Mouse (Mus musculus) embryo, embryonic 9.5 days (tissue): ENCODE data around the gene Kif26a.
A peak's percentile ranks its signal among the peaks of the same experiment; 100 is the strongest.

Experiments
- DNase-seq: peaks from one replicate; pipeline ENCODE4 v3.0.0-alpha.2; 2017; ENCODE audit errors: extremely low spot score

Kif26a gene

DNA sequence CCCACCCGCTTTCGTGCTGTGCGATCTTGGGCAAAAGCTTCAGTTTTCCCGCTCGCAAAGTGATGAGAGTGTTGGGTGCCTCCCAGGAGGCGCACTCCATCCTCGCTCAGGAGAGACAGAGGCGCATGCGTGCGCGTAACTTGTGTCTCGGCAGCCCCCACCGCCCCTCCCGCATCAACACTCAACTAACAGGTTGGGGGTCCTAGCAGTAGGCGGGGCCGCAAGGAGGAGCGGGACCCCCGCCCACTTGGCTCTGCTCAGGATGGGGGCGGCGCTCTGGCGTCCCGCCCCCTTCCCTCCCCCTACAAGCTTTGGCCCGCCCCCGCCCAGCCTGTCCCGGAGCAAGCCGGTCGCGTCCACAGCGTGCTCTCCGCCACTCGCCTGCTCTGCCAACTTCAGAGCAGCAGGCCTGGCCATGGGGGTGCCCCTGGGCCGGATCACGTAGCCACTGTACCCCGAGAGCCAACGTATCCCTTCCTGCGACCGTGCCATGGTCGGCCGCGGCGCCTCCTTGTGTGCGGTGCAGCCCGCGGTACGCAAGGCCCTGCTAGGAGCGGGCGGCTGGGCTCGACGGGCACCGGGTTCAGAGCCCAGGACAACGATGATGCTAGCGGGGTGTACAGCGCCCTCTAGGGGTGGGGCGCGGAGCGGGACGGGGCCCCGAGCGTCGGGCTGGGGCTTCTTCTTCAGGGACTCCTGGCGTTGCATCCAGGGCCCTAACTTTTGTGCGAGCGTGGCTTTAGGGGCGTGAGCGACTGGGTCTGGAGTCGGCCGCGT is at the start of gene Kif26a:
Kif26a (plus strand) TSS at position 334 of the 777 bp plus-strand sequence.
- DNase-seq: peak; percentile 87

- no peak for DNase-seq
These were observed 49.3 kb upstream of the Kif26a start for GRCm38 (mm10) chr12:112096733-112097117.

GRCm38 (mm10) chr12:112100106-112100505 is 45.9 kb upstream of the Kif26a start:
- DNase-seq: no peak

GRCm38 (mm10) chr12:112101045-112101444 is 45.0 kb upstream of the Kif26a start:
- no peak for DNase-seq

GRCm38 (mm10) chr12:112103179-112103578 is 42.8 kb upstream of the Kif26a start:
- no peak for DNase-seq

- DNase-seq: no peak
These were observed 41.1 kb upstream of the Kif26a start for GRCm38 (mm10) chr12:112104890-112105289.

GRCm38 (mm10) chr12:112106541-112106971 is 39.5 kb upstream of the Kif26a start, which contains the start of gene Aspg:
Aspg (plus strand) TSS chr12:112106679.
- DNase-seq: peak; percentile 64

GRCm38 (mm10) chr12:112107685-112108084 is 38.3 kb upstream of the Kif26a start:
- DNase-seq: no peak

DNA sequence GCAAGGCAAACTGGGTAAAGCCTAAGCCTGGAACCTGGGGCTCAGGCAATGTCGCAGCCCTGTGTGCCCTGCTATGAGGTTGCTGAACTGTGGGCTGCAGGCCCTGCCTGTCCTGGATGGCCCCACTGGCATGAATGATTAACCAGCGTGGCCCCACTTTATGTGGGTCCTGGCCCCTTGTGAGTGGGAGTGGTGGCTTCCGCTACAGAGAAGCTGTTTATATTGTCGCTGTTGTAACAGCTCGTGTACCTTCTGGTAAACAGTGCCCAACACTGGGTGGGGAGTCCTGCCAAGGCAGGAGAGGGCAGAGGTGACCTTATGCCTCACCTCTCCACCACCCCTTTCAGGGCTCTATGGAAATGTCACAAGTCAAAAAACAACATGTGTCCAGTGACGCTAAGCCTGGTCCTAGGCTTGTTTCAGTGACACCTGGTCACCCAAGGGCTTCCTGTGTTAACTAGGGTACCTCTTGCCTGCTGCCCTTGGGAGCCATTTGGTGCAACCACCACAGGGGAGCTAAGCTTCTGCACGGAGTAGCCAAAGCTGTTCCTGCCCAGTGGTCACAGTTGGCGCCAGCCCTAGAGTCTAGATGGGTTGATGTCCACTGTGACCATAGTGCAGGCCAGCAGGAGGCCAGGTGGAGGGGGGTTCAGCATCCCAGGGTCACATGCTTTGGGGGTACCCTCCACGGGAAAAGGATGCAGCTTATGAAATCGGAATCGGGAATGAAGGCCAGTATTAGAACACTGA is 37.1 kb upstream of the Kif26a start:
- DNase-seq: no peak

- no peak for DNase-seq
These were observed 36.3 kb upstream of the Kif26a start for GRCm38 (mm10) chr12:112109701-112110100.

GRCm38 (mm10) chr12:112111323-112111722 is 34.7 kb upstream of the Kif26a start:
- no peak for DNase-seq

DNA sequence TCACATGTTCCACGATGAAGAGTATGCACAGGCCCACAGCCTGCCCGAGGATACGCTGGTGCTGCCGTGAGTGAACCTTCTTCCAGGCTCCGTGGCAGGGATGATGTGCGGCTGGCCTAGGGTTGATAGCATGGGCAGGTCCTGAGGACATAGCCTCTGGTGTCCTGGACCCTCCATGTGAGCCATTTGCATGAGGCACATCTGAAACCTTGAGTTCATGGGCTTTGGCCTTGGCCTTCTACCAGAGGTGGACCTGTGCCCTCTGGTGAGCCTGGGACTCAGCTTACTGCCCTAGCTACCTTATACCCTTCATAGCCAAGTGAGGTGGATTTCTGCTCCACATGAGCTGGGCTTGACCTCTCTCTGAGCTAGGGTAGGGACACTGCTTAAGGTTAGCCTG is 33.8 kb upstream of the Kif26a start:
- no peak for DNase-seq

GRCm38 (mm10) chr12:112112686-112113396 is 33.2 kb upstream of the Kif26a start:
- peak; percentile 35 for DNase-seq

GRCm38 (mm10) chr12:112113710-112114109 is 32.3 kb upstream of the Kif26a start:
- DNase-seq: peak; percentile 80

DNA sequence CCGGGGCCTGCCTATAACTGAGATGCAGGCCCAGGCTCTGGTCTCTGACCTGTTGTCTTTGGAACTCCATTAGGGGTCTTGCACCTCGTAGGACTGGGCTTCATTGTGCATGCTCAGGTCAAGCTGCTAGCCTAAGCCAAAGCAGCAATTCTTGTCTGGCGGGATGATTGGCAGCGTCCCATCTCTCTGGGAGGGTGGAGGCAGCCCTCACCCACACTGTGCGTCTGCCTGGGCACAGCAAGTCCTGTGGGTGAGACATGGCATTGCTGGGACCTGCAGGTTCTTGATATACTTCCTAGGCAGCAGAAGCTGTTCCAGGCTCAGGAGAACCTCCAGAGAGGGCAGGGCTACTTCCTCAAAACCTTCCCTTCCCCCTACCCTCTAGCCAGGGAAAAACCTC is 29.0 kb upstream of the Kif26a start:
- DNase-seq: no peak

DNA sequence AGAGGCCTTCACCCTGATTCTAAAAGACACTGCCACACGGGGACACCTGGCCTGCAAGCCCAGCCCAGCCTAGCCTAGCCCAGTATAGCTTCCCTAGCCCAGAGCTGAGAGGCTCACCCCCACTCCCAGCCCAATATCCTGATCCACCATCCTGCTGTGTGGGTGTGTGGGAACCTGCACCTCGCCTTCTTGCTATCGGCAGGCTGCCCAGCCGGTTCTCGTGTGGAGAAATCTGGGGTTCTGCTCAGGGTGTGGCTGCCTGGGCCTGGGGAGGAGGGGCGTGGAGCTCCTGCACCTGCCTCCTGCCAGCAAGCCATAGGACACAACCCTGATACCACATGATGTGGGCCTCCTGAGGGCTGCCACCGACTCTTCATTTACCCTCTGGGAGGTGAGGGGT is 28.4 kb upstream of the Kif26a start:
- DNase-seq: no peak

GRCm38 (mm10) chr12:112121188-112121587 is 24.8 kb upstream of the Kif26a start:
- no peak for DNase-seq

DNA sequence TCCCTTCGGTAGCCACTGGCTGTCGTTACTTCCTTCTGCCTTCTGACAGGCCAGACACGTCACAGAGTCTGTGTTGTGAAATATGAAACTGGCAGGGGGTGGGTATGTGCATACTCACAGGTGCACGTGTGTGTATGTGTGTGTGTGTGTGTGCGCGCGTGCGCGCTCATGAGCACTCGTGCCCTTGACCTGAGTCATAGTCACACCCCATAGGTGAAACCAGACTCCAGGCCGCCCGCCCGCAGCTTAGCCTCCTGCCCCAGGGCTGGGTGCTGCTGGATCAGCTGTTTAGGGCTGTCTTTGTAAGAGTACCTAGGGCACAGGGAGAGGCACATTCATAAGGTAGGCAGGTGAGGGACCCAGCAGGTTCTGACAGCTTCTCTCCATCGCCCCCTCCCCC is 20.1 kb upstream of the Kif26a start:
- DNase-seq: no peak

DNA sequence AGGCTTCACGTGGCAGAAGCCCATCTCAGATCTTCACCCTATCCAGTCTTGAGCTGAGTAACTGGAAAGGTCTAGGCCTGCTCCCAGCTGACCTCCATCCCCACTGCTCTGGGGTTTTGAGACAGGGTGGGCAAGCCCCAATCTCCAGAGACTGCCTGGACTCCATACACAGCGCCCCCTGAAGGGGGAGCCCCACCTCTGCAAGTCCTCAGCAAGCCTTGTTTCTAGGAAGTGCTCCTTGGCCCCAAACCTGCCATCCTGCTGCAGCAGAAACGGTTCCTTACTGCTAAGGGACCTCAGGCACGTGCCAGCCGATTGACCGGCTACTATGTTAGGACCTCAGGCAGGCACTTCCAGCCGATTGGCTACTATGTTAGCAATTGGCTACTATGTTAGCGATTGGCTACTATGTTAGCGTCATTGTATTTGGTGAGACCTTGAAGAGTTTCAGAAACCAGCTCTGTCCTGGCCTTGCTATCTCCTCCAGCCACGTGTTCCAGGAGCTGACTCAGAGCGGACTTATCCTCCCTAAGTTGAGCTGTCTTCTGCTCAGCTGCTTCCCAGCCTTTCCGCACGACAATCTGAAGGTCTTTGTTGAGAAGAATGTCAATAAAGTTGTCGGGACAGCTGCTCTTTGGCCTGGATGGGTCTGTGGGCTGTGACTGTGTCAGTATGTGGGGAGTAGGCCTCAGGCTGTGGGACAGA is 18.9 kb upstream of the Kif26a start:
- DNase-seq: no peak

GRCm38 (mm10) chr12:112128526-112128925 is 17.5 kb upstream of the Kif26a start:
- DNase-seq: no peak

- no peak for DNase-seq
These were observed 16.6 kb upstream of the Kif26a start for GRCm38 (mm10) chr12:112129300-112129856.
